ENCODE assay signal across 13 mouse cellular contexts in the genomic region with DNA sequence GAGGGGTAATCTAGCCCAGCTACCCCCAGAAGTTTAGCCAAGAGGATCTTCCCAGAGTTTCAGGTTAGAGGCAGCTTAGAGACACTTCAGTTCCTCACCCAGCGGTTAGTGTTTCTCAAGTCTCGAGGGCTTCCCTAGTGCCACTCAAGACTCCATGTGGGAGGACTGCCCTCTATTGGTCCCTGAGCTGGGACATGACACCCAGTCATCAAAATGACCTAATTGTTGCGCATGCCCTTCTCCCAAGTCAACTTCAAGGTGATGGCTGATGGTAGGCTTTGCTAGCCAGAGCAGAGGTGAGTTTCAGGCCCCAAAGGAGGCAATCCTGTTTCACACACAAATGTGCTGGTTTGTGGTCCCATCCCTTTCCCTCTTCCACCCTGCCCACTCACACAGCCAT. TPM values are rescaled to one million over a fixed set of nuclear protein-coding genes. Genes with fewer than 3 reads are reported as not detected.
DNase-seq lines count a peak whose midpoint lies in the region; ATAC-seq and TF ChIP-seq lines count a peak whose summit lies in the region.
"Had no signal": no experiment of that assay in that cellular context is flagged by ENCODE, and none has a peak within 500 bp of the region (broad histone marks: within the 10 kb centered on the region; RNA-seq: fewer than 3 reads in every experiment).

No protein-coding gene starts in this region.

- H3K27ac ChIP-seq in heart, adult 2 months = no peak overlapping the region
- H3K27ac ChIP-seq in neural tube, embryonic 13.5 days (replicated peaks) = no peak overlapping the region
- no peak overlapping the region for H3K27ac ChIP-seq in heart, embryonic 12.5 days (ENCODE audit: poor library complexity, severe bottlenecking)
- H3K27ac ChIP-seq: embryonic facial prominence, embryonic 15.5 days; heart, embryonic 15.5 days; liver, embryonic 13.5 days had no signal

- H3K9ac ChIP-seq in heart, adult 2 months (ENCODE audit: low read depth, low read length) = no peak overlapping the region
- H3K9ac ChIP-seq in neural tube, embryonic 13.5 days = no peak overlapping the region
- H3K9ac ChIP-seq in heart, embryonic 12.5 days = no peak overlapping the region
- H3K9ac ChIP-seq: embryonic facial prominence, embryonic 15.5 days; heart, embryonic 15.5 days; liver, embryonic 13.5 days had no signal

- 0 out of 2 replicates have a peak overlapping the region, but pooled peaks have one; percentile 84 for H3K4me2 ChIP-seq in neural tube, embryonic 13.5 days
- H3K4me2 ChIP-seq in heart, embryonic 12.5 days = no peak overlapping the region
- H3K4me2 ChIP-seq: embryonic facial prominence, embryonic 15.5 days; heart, embryonic 15.5 days; liver, embryonic 13.5 days had no signal

- no peak for TF ChIP-seq POLR2A in heart, adult 2 months (IDR thresholded peaks at IDR 0.05; ENCODE audit: insufficient read depth, low read depth, low read length)
- no peak for TF ChIP-seq POLR2A in lung, adult 2 months (IDR thresholded peaks at IDR 0.05; ENCODE audit: borderline replicate concordance, extremely low read depth, low read depth, low read length)

- no peaks in the 10 kb centered on the region for H3K36me3 ChIP-seq in heart, adult 2 months (ENCODE audit: control insufficient read depth, insufficient read depth, low read length)
- H3K36me3 ChIP-seq in neural tube, embryonic 13.5 days = no peaks in the 10 kb centered on the region
- H3K36me3 ChIP-seq in heart, embryonic 12.5 days = no peaks in the 10 kb centered on the region
- H3K36me3 ChIP-seq: embryonic facial prominence, embryonic 15.5 days; heart, embryonic 15.5 days; liver, embryonic 13.5 days had no signal

- peaks cover 26% of the 10 kb centered on the region for H3K27me3 ChIP-seq in heart, adult 2 months (ENCODE audit: control insufficient read depth, insufficient read depth, low read length)
- peaks cover 96% of the 10 kb centered on the region for H3K27me3 ChIP-seq in neural tube, embryonic 13.5 days
- H3K27me3 ChIP-seq in heart, embryonic 12.5 days (replicated peaks) = peaks cover 92% of the 10 kb centered on the region

- intact Hi-C loops in heart, adult 2 months (cut with DNase I) = no loop called here

- no peaks in the 10 kb centered on the region for H3K9me3 ChIP-seq in neural tube, embryonic 13.5 days
- no peaks in the 10 kb centered on the region for H3K9me3 ChIP-seq in heart, embryonic 12.5 days (replicated peaks)
- H3K9me3 ChIP-seq: embryonic facial prominence, embryonic 15.5 days; heart, embryonic 15.5 days; liver, embryonic 13.5 days had no signal

- H3K4me1 ChIP-seq in heart, adult 2 months (ENCODE audit: control insufficient read depth, insufficient read depth, low read length) = no peaks in the 10 kb centered on the region; the same call in none of the 2 replicates
- peaks cover 3% of the 10 kb centered on the region; the same call in 1 of the 2 replicates for H3K4me1 ChIP-seq in lung, adult 2 months (ENCODE audit: control insufficient read depth, insufficient read depth, low read length)
- H3K4me1 ChIP-seq in neural tube, embryonic 13.5 days (replicated peaks) = peaks cover 48% of the 10 kb centered on the region
- H3K4me1 ChIP-seq in heart, embryonic 12.5 days (replicated peaks) = peaks cover 12% of the 10 kb centered on the region

- WGBS in heart, adult 2 months = 32% methylated on average over 3 of the region's 3 CpGs
- 35% methylated on average over 3 of the region's 3 CpGs for WGBS in lung, adult 2 months
- WGBS in neural tube, embryonic 13.5 days = 60% methylated on average over 3 of the region's 3 CpGs
- WGBS in heart, embryonic 12.5 days = 40% methylated on average over 3 of the region's 3 CpGs

- DNase-seq in heart, adult 2 months = no peak
- no peak for DNase-seq in heart, adult 8-10 months (ENCODE audit: low spot score)
- no peak for DNase-seq in lung, adult 2 months
- no peak for DNase-seq in lung, postnatal 25 days (ENCODE audit: low spot score)
- peak; percentile 32 for DNase-seq in R1 (ENCODE audit: low read depth, low spot score)
- no peak for DNase-seq in urinary bladder, postnatal 10 days (ENCODE audit: low spot score)
- DNase-seq: liver, embryonic 13.5 days; thymus, postnatal 4 days had no signal

- no peaks in the 10 kb centered on the region for H3K79me2 ChIP-seq in heart, adult 2 months (replicated peaks; ENCODE audit: control insufficient read depth, insufficient read depth, low read length)

- TF ChIP-seq CTCF in heart, adult 2 months (IDR thresholded peaks at IDR 0.05) = peak; percentile 63
- peak; percentile 46 for TF ChIP-seq CTCF in lung, adult 2 months (IDR thresholded peaks at IDR 0.05; ENCODE audit: insufficient read depth, low read length)

- no peak overlapping the region for H3K4me3 ChIP-seq in heart, adult 2 months
- H3K4me3 ChIP-seq in lung, adult 2 months (replicated peaks; ENCODE audit: extremely low read depth, low read depth, low read length) = no peak overlapping the region
- no peak overlapping the region for H3K4me3 ChIP-seq in neural tube, embryonic 13.5 days
- H3K4me3 ChIP-seq in heart, embryonic 12.5 days = no peak overlapping the region
- H3K4me3 ChIP-seq: embryonic facial prominence, embryonic 15.5 days; heart, embryonic 15.5 days; liver, embryonic 13.5 days had no signal

- no peak for ATAC-seq in neural tube, embryonic 13.5 days (ENCODE audit: low read depth)
- no peak for ATAC-seq in heart, embryonic 12.5 days (ENCODE audit: insufficient number of reproducible peaks, low FRiP score)
- ATAC-seq: inflammation-experienced regulatory T-cells, adult 6 months had no signal

- no peak for TF ChIP-seq EP300 in heart, adult 2 months (IDR thresholded peaks at IDR 0.05; ENCODE audit: insufficient read depth, low read depth, low read length)

RNA-seq across cellular contexts. Expression of a gene that starts 6.4 kb away (rescaled TPM):
- total RNA-seq in heart, adult 2 months (2021) = under 1 TPM; 0.08 to 0.16 TPM
- polyA plus RNA-seq in heart, adult 2 months (2012; rRNA removed) = 0.04 and 0.09 TPM in 2 replicates
- under 1 TPM; 0.09 to 0.31 (median 0.14) TPM for total RNA-seq in heart, adult 8-10 months (2022)
- polyA plus RNA-seq in lung, adult 2 months (2012; rRNA removed) = 0.16 and 0.22 TPM in 2 replicates
- 8.0 and 8.7 TPM in 2 replicates for polyA plus RNA-seq in neural tube, embryonic 13.5 days (2015; fragmentation: Nextera tagmentation; extraction: Ambion mirVana)
- 0.23 and 0.36 TPM in 2 replicates for polyA plus RNA-seq in heart, embryonic 12.5 days (2016; fragmentation: Nextera tagmentation; extraction: Ambion mirVana)
- polyA plus RNA-seq: inflammation-experienced regulatory T-cells, adult 6 months; liver, embryonic 13.5 days had no signal

RNA-seq across cellular contexts. Expression of a gene that starts 30.4 kb away (rescaled TPM):
- total RNA-seq in heart, adult 2 months (2021) = 10 to 100 TPM; 12.1 to 13.5 TPM
- 4.0 and 6.2 TPM in 2 replicates for polyA plus RNA-seq in heart, adult 2 months (2012; rRNA removed)
- 10 to 100 TPM; 12.4 to 14.5 (median 13.7) TPM for total RNA-seq in heart, adult 8-10 months (2022)
- 4.4 and 7.2 TPM in 2 replicates for polyA plus RNA-seq in lung, adult 2 months (2012; rRNA removed)
- 49.2 and 54.2 TPM in 2 replicates for polyA plus RNA-seq in neural tube, embryonic 13.5 days (2015; fragmentation: Nextera tagmentation; extraction: Ambion mirVana)
- polyA plus RNA-seq in heart, embryonic 12.5 days (2016; fragmentation: Nextera tagmentation; extraction: Ambion mirVana) = 58.4 and 61.5 TPM in 2 replicates

RNA-seq across cellular contexts. Expression of a gene that starts 37.5 kb away (rescaled TPM):
- 10 to 100 TPM in 1 of 2 experiments, 1 to 10 TPM in 1; 7.8 to 11.5 TPM for total RNA-seq in heart, adult 2 months (2021)
- polyA plus RNA-seq in heart, adult 2 months (2012; rRNA removed) = 10.1 and 17.9 TPM in 2 replicates
- total RNA-seq in heart, adult 8-10 months (2022) = 10 to 100 TPM in 2 of 4 experiments, 1 to 10 TPM in 2; 8.8 to 18.8 (median 11.2) TPM
- 15.1 and 36.7 TPM in 2 replicates for polyA plus RNA-seq in lung, adult 2 months (2012; rRNA removed)
- 2.6 and 2.9 TPM in 2 replicates for polyA plus RNA-seq in neural tube, embryonic 13.5 days (2015; fragmentation: Nextera tagmentation; extraction: Ambion mirVana)
- polyA plus RNA-seq in heart, embryonic 12.5 days (2016; fragmentation: Nextera tagmentation; extraction: Ambion mirVana) = 6.2 TPM in 2 replicates

RNA-seq across cellular contexts. Expression of a gene that starts 51.5 kb away (rescaled TPM):
- total RNA-seq in heart, adult 2 months (2021) = 10 to 100 TPM; 18.0 to 19.4 TPM
- 7.7 and 11.5 TPM in 2 replicates for polyA plus RNA-seq in heart, adult 2 months (2012; rRNA removed)
- total RNA-seq in heart, adult 8-10 months (2022) = 10 to 100 TPM; 15.5 to 17.3 (median 16.5) TPM
- 8.1 and 11.5 TPM in 2 replicates for polyA plus RNA-seq in lung, adult 2 months (2012; rRNA removed)
- polyA plus RNA-seq in neural tube, embryonic 13.5 days (2015; fragmentation: Nextera tagmentation; extraction: Ambion mirVana) = 101 and 115 TPM in 2 replicates
- polyA plus RNA-seq in heart, embryonic 12.5 days (2016; fragmentation: Nextera tagmentation; extraction: Ambion mirVana) = 100.0 and 100 TPM in 2 replicates

RNA-seq across cellular contexts. Expression of a gene that starts 52.4 kb away (rescaled TPM):
- not detected for total RNA-seq in heart, adult 2 months (2021)
- not detected in 2 replicates for polyA plus RNA-seq in heart, adult 2 months (2012; rRNA removed)
- total RNA-seq in heart, adult 8-10 months (2022) = not detected
- not detected in 2 replicates for polyA plus RNA-seq in lung, adult 2 months (2012; rRNA removed)
- polyA plus RNA-seq in neural tube, embryonic 13.5 days (2015; fragmentation: Nextera tagmentation; extraction: Ambion mirVana) = 0.47 and 0.68 TPM in 2 replicates
- polyA plus RNA-seq in heart, embryonic 12.5 days (2016; fragmentation: Nextera tagmentation; extraction: Ambion mirVana) = not detected in 2 replicates
- polyA plus RNA-seq: inflammation-experienced regulatory T-cells, adult 6 months; liver, embryonic 13.5 days had no signal
